Mouse (Mus musculus) kidney, postnatal 10 days (tissue): ENCODE measurements around the gene Pycr1.

Source experiments
- DNase-seq: peaks from one replicate; pipeline ENCODE4 v3.0.0; 2021; ENCODE audit warnings: mixed read lengths

The Pycr1 gene

DNA sequence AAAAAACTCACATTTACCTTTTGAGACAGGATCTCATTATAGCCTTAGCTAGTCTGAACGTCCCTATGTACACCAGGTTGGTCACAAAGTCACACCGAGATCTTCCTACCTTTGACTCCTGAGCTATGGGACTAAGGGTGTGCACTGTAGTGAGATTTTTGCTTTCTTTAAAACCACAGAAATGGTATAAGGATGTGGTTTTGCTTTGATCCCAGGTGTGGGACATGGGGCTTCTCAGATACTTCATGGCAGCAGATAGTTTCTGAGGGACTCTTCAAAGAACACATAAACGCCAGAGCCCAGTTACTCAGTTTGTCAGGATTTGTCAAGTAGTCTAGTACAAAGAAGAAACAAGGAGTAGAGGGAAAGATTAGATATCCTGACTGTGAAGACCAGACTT lies 42.9 kb downstream of the Pycr1 start:
- no peak for DNase-seq

DNA sequence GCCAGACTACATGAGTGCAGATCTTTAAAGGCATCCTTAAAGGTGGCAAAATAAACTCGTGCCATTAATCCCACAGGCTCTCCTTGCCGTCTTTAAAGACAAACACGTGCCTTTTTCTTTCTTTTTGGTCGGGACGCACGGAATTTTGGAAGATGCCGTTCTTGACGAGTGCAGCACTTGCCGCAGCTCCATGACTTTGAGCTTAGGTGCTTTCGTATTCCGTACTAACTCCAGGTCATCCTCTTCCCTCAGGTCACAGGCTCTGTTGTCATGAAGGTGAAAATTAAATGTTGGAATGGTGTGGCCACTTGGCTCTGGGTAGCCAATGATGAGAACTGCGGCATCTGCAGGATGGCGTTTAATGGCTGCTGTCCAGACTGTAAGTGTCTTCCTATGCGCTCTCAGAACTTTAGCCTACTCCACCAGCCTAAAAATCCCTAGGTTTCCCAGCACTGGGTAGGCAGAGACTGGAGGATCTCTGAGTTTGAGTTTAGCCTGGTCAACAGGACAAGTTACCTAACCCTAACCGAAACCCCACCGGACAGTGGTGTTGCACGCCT lies 44.5 kb downstream of the Pycr1 start:
- no peak for DNase-seq

DNA sequence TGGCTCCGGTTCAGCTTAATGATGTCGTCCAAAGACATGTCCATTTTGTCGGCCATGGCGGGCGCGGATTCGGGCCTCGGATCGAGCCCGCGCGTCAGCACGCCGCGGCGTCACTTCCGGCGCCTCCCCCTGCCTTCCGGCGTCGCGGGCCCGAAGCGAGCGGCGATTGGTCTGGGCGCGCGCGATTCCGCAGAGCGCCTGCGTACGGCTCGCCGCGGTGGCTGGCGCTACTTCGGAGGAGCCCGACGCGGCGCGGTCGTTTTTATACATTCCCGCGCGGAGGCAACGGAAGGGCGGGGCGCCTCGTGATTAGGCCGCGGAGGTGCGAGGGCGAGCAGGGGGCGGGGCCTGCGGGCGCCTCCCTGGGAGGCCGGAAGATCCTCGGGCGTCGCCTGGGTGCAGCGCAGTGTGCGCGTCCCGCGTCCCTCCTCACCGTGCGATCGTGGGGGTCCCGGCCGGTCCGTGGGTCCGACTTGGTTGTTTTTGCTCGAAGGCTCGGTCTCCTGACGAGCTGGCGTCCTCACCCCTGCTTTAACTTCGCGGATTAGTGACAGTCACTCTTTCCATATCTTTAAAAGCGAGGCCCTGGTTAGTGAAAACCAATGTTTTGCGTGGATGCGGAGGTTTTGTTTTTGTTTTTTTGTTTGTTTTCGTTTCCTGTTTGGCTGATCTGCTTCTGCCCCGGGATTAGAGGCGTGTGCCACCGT lies 45.1 kb downstream of the Pycr1 start, which contains the start of the genes Alyref and Anapc11:
Alyref (minus strand) TSS at position 83 of the 707 bp plus-strand sequence.
Anapc11 (plus strand) TSS at position 139 of the 707 bp plus-strand sequence.
- peak; percentile 97 for DNase-seq

DNA sequence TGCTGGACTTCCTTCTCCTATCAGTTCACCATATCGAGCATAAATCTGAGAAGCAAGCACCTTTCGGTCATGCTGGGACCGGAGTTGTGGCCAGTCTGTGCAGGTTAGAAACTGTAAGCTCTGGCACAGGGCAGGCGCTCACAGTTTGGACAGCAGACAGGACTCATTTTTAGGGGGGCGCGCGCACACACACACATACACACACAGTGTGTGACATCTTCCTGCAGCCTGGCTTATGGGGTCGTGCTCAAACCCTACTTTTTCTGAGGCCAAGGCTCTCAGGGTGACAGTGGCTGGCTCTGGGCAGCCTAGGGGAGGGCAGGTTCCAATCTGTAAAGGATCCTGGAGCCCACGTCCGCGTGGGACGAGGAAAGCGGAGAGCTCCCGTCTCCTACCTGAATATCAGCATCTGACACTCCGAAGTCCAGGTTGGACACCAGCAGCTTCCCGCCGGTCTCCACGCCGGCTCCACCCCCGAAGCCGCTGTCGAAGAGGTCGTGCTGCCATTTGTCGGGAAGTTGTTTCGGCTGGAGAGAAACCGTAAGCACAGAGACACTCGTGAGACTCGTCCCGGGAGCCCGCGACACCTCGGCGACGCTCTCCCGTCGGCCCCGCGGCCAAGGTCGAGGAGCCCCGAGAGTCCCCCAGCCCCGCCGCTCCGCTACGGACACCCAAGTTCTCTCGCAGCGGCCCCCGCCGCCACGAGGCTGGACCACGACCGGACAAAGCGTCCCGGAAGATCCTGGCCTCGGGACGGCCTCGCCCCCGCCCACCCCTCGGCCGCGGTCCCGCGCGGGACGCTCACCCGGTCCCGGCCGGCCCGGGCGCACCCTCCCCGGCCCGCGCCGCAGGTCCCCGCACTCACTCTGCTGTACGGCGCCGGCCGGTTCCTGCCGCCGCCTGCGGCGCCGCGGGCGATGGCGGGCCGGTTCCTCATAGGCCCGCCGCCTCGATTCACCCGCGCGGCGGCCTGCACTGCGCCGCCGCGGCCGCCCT lies 46.0 kb downstream of the Pycr1 start:
- no peak for DNase-seq

DNA sequence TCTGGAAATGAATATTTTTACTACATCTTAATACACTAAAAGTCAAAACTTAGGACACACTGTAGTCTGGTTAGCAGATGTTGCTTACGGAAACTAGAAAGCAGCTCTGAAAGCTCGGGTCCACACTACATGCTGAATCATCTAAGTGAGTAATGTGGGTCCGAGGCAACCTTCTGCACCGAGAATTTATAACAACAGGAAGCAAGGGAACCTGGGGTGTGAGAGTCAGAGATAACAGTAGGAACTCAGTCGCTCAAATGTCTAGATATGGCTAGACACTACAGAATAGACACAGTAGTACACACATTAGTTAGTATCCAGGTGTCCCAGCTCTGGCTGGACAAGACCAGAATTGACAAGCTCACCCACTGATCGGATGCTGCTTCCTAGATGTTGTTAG lies 55.0 kb downstream of the Pycr1 start:
- no peak for DNase-seq
